Mouse (Mus musculus): ENCODE data around the gene Baz1b.

GRCm38 (mm10) chr5:135256166-135256565 is 69.1 kb downstream of the Baz1b start:
- TF ChIP-seq CTCF (IDR thresholded peaks at IDR 0.05; ENCODE audit: control insufficient read depth, insufficient read depth, low read length) (no peak), POLR2A (IDR thresholded peaks at IDR 0.05; ENCODE audit: borderline replicate concordance, control insufficient read depth, low read depth, low read length) (no peak)
